Mouse (Mus musculus): ENCODE results near the gene Tmem86b.

The Tmem86b gene

DNA sequence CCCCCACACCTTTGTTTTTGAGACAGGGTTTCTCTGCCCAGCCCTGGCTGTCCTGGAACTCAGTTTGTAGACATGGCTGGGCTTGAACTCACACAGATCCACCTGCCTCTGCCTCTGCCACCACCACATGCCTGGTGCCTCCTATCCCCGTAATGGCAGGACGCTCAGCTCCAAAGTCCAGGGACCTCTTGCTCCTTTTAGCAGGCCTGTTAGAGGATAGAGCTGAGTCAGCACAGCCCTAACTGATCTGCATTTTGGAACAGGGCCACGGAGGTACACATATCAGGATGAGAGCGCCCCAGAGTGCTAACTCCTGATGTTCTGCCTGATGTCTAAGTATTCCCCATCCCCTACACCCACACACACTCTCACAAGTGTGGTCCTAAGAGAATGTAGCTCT is at the start of gene Tmem86b:
TSS of gene Tmem86b (minus strand) at position 392 of the 400 bp plus-strand sequence.
- no peak for DNase-seq (ENCODE audit: low spot score in 2 of 2)

- DNase-seq (ENCODE audit: low spot score in 2 of 2) = no peak
These were observed 44.0 kb upstream of the Tmem86b start for GRCm38 (mm10) chr7:4675200-4675599.

DNA sequence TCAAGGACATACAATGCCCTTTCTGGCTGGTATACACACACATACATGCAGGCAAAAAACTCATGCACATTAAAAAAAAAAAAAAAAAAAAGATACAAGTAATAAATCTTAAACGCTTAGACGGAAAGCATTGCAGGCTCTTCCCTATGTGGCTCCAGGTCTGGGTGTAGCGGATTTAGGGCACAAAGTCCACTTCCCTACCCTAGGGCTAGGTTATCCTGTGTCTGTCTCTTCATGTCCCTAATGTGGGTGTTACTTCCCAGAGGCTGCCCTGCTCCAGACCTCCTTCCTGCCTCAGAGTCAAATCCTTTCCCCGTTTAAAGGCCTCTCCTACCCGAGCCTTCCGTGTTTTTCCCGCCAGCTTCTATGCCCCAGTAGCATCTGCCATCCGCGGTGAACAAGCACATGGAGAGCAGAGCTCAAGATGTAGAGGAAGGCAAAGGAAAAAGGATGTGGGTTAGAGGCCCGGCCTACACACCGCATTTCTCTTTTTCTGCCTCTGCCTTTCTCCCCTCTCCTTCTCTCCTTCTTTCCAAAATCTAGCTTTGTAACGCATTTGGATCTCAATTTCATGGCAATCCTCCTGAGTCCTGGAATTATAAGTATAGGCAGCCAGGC is 43.0 kb upstream of the Tmem86b start:
- DNase-seq (ENCODE audit: low spot score in 2 of 2) = no peak

GRCm38 (mm10) chr7:4671956-4672355 is 40.7 kb upstream of the Tmem86b start:
- no peak for DNase-seq (ENCODE audit: low spot score in 2 of 2)

DNA sequence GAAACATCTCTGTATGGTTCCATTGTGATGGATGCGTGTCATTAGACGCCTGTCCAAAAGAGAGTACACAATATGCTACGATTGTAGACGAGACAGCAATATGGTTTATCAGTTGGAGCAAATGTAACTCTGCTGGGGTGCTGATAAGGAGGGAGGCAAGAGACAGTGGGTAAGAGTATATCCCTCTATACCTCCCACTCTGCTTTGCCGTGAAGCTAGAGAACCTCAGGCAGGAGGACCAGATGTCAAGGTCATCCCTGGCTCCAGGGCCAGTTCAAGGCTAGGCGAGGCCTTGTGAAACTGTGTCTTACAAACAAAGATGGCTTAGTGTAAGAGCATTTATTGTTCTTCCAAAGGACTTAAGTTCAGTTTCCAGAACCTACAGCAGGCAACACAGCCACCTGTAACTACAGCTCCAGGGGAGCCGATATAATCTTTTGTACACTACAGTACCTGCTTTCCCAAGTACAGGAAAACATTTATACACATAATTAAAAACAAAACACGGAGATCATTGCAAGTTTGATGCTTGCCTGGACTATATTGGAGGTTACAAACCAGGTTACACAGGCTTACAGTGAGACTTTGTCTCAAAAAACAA is 39.5 kb upstream of the Tmem86b start:
- DNase-seq (ENCODE audit: low spot score in 2 of 2) = no peak

- DNase-seq (ENCODE audit: low spot score in 2 of 2) = no peak
These were observed 37.9 kb upstream of the Tmem86b start for GRCm38 (mm10) chr7:4669156-4669555.

GRCm38 (mm10) chr7:4668506-4668905 is 37.3 kb upstream of the Tmem86b start:
- DNase-seq (ENCODE audit: low spot score in 2 of 2) = no peak

DNA sequence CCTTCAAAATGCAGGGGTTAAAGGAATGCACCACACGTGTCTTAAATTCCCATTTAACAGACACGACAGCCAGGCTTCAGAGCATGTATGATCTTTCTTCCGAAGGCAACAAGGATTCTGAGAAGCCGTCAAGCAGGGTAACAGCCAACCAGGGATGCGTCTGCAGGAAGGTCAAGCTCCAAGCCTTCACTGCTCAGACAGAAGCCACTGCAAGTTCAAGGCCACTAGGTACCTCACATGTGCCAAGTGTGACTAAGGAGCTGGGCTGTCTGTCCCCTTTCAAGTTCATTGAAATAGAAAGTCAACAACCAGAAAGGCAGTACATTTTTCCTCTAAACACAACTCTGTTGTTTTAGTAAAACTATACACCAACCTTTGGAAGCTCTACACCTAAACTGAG is 35.6 kb upstream of the Tmem86b start:
- no peak for DNase-seq (ENCODE audit: low spot score in 2 of 2)

DNA sequence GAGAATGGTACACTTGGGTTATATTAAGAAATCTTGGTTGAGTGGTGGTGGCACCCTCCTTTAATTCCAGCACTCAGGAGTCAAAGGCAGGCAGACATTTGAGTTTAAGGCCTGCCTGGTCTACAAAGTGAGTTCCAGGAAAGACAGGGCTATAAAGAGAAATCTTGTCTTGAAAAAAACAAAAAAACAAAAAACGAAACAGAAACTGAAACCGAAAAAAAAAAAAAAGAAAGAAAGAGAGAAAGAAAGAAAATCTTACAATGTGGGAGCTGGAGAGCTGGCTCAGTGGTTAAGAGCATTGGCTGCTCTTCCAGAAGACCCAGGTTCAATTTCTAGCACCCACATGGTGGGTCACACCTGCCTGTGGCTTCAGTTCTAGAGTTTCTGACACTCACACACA is 32.5 kb upstream of the Tmem86b start:
- DNase-seq (ENCODE audit: low spot score in 2 of 2) = no peak

GRCm38 (mm10) chr7:4663179-4663578 is 32.0 kb upstream of the Tmem86b start:
- DNase-seq (ENCODE audit: low spot score in 2 of 2) = no peak

- DNase-seq (ENCODE audit: low spot score in 2 of 2) = no peak
These were observed 28.8 kb upstream of the Tmem86b start for GRCm38 (mm10) chr7:4659911-4660443.

- peak; percentile 95 to 96 for DNase-seq (ENCODE audit: low spot score in 2 of 2)
These were observed 27.8 kb upstream of the Tmem86b start, which contains the start of gene Ppp6r1 for GRCm38 (mm10) chr7:4658912-4659551. Gene Ppp6r1, minus strand, starts transcription at chr7:4659019.

- DNase-seq (ENCODE audit: low spot score in 2 of 2) = no peak
These were observed 27.1 kb upstream of the Tmem86b start for GRCm38 (mm10) chr7:4658128-4658907.

- no peak for DNase-seq (ENCODE audit: low spot score in 2 of 2)
These were observed 26.4 kb upstream of the Tmem86b start for GRCm38 (mm10) chr7:4657521-4658127.

- no peak for DNase-seq (ENCODE audit: low spot score in 2 of 2)
These were observed 25.6 kb upstream of the Tmem86b start for GRCm38 (mm10) chr7:4656818-4657217.

- no peak for DNase-seq (ENCODE audit: low spot score in 2 of 2)
These were observed 24.7 kb upstream of the Tmem86b start for GRCm38 (mm10) chr7:4655916-4656315.

DNA sequence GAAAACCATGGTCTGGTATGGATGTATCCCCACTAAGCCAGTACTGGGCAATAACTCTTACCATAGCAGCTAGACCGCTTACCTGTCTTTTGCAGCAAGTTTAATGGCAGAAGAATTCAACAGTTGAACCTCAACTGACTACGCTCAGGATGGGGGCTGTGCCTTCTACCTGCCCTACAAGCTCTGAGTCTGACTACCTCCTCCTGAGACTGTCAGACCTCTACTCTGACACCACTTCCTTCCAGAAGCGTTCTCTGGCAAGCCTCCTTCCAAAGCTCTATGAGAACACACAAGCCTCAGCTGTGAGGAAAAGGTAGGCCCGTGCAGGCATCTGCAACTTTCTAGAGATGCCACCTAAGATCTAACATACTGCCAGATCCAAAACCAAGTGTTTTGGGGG is 24.2 kb upstream of the Tmem86b start:
- DNase-seq (ENCODE audit: low spot score in 2 of 2) = no peak

- DNase-seq (ENCODE audit: low spot score in 2 of 2) = no peak
These were observed 23.0 kb upstream of the Tmem86b start for GRCm38 (mm10) chr7:4654221-4654620.

- DNase-seq (ENCODE audit: low spot score in 2 of 2) = no peak
These were observed 22.6 kb upstream of the Tmem86b start for GRCm38 (mm10) chr7:4653780-4654179.

DNA sequence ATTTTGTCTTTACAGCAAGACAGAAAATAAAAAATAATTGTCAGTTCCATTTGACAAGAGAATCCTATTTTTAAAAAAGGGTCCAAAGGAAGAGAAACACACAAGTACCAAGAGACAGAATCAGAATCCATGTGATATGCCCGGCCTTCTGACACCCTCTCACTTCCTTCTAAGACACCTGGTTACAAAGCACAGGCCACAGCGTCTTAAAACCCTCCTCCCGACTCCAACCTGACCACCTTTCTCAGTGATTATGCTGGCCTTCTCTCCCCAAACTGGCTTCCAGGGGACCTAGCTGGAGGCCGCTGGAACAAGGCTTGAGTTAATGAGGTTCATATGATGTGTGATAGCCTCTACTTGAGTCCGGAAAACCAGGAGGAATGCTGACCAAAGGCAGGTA is 22.1 kb upstream of the Tmem86b start:
- DNase-seq (ENCODE audit: low spot score in 2 of 2) = no peak

DNA sequence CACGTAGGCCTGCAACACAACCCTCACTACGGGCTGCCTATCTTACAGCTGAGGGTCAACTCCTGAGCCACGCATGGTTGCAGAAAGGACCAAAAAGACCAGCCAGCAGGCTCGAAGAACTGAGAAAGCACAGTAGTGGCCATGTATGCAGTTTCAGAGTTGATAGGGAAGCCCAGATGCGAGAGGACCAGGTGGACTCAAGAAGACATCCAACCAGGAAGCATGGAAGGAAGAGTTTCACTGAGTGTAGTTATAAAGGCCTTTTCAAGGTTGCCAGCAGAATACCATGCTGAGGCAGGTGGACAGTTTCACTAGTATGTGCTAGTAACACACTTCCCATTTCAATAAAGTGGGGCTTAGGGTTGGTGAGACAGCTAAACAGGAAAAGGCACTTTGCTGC is 21.5 kb upstream of the Tmem86b start:
- no peak for DNase-seq (ENCODE audit: low spot score in 2 of 2)

DNA sequence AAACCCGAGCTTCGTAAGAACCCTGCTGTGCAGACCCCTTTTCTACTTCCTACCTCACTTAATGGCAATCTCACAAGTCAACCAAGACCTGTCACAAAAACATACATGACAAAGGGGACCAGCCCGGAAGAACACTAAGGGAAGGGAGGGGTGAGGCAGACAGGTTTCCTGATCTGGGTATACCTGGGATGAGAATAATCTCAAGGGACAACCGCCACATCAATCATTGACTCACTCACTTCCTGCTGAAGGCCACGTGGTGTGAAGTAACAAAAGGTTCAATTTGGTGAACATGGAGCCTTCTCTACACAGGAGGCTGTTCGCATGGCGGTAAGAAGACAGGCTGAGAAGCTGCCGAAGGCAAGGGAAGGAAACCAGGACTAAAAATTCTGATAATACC is 20.4 kb upstream of the Tmem86b start:
- DNase-seq (ENCODE audit: low spot score in 2 of 2) = no peak
